Mouse (Mus musculus): ENCODE measurements around the gene Boll. TPM values are rescaled to one million over a fixed set of nuclear protein-coding genes. Genes with fewer than 3 reads are reported as not detected.

Gene Boll
- total RNA-seq, 2 experiments from 2014 or later, result not detected

- DNase-seq, result no peak
- intact Hi-C loops (cut with DNase I), result no loop called here
Observed at GRCm38 (mm10) chr1:55211081-55211480, 152.2 kb downstream of the Boll start.

GRCm38 (mm10) chr1:55210202-55210965, 152.9 kb downstream of the Boll start:
- intact Hi-C loops (cut with DNase I), result no loop called here
- no peak for DNase-seq

GRCm38 (mm10) chr1:55208500-55209140, 154.6 kb downstream of the Boll start:
- intact Hi-C loops (cut with DNase I), result no loop called here
- no peak for DNase-seq

GRCm38 (mm10) chr1:55207561-55207960, 155.7 kb downstream of the Boll start:
- intact Hi-C loops (cut with DNase I), result no loop called here
- DNase-seq, result no peak

- intact Hi-C loops (cut with DNase I), result no loop called here
Observed at GRCm38 (mm10) chr1:55205808-55206327, 157.4 kb downstream of the Boll start.

GRCm38 (mm10) chr1:55201850-55202752, 161.2 kb downstream of the Boll start:
- DNase-seq, result peak; percentile 79 to 80
- intact Hi-C loops (cut with DNase I), result no loop called here

More at GRCm38 (mm10) chr1:55205808-55206327, 157.4 kb downstream of the Boll start:
- DNase-seq, result no peak

GRCm38 (mm10) chr1:55198719-55199118, 164.6 kb downstream of the Boll start:
- intact Hi-C loops (cut with DNase I), result no loop called here
- no peak for DNase-seq

Other genes starting within 250 kb of the Boll start
- gene Mob4, start 232.2 kb downstream of the Boll start, total RNA-seq (2021), result 10 to 100 TPM; 43.2 to 46.2 TPM
- gene Rftn2, start 136.7 kb downstream of the Boll start, total RNA-seq (2021), result 10 to 100 TPM; 12.4 to 14.1 TPM
- 1 to 10 TPM; 4.2 to 5.5 TPM for gene Mars2, start 126.3 kb downstream of the Boll start, total RNA-seq (2021)
- 1 to 10 TPM; 5.0 to 6.2 TPM for gene Plcl1, start 42.5 kb upstream of the Boll start, total RNA-seq (2021)